Mouse (Mus musculus): ENCODE data around the gene Ppara. TPM values are rescaled to one million over a fixed set of nuclear protein-coding genes. Genes with fewer than 3 reads are reported as not detected.

The Ppara gene
- total and polyA plus RNA-seq, 2 experiments from 2014 or later: 11.6 to 33.4 TPM

GRCm38 (mm10) chr15:85713417-85713816, 21.4 kb upstream of the Ppara start:
- no peaks in the 10 kb centered on the region for H3K9me3 ChIP-seq (replicated peaks; ENCODE audit: control insufficient read depth, low read length)
- no peak for DNase-seq (ENCODE audit: low spot score)
- 86% methylated on average over 9 of the region's 9 CpGs for WGBS
- no peaks in the 10 kb centered on the region for H3K36me3 ChIP-seq (replicated peaks; ENCODE audit: control insufficient read depth, insufficient read depth, low read length)
- H3K4me2 ChIP-seq (ENCODE audit: low read depth, low read length): no peak overlapping the region
- no peak overlapping the region for H3K4me3 ChIP-seq (ENCODE audit: low read depth, low read length)
- no peak overlapping the region for H3K27ac ChIP-seq (ENCODE audit: low read depth)
- peaks cover 10% of the 10 kb centered on the region for H3K4me1 ChIP-seq (ENCODE audit: control insufficient read depth, insufficient read depth)
- no peaks in the 10 kb centered on the region for H3K27me3 ChIP-seq (ENCODE audit: control insufficient read depth, insufficient read depth, low read length)
- no peak for ATAC-seq (ENCODE audit: insufficient read depth, low read depth)
- TF ChIP-seq EP300 (IDR thresholded peaks at IDR 0.05; ENCODE audit: low read depth): no peak
- no peak for TF ChIP-seq CTCF (IDR thresholded peaks at IDR 0.05; ENCODE audit: low read depth)
- no peak overlapping the region for H3K9ac ChIP-seq (replicated peaks; ENCODE audit: low read depth, low read length)

- Histone ChIP-seq H3K4me2 (ENCODE audit: low read depth, low read length) (no peak overlapping the region), H3K27ac (ENCODE audit: low read depth) (no peak overlapping the region), H3K27me3 (ENCODE audit: control insufficient read depth, insufficient read depth, low read length) (no peaks in the 10 kb centered on the region), H3K4me1 (ENCODE audit: control insufficient read depth, insufficient read depth) (peaks cover 12% of the 10 kb centered on the region; the same call in 1 of the 2 replicates), H3K36me3 (replicated peaks; ENCODE audit: control insufficient read depth, insufficient read depth, low read length) (no peaks in the 10 kb centered on the region), H3K9me3 (replicated peaks; ENCODE audit: control insufficient read depth, low read length) (no peaks in the 10 kb centered on the region), H3K4me3 (ENCODE audit: low read depth, low read length) (no peak overlapping the region), H3K9ac (replicated peaks; ENCODE audit: low read depth, low read length) (no peak overlapping the region)
- no peak for TF ChIP-seq EP300 (IDR thresholded peaks at IDR 0.05; ENCODE audit: low read depth)
- TF ChIP-seq CTCF (IDR thresholded peaks at IDR 0.05; ENCODE audit: low read depth): no peak
- WGBS: 70% methylated on average over 3 of the region's 3 CpGs
- no peak for ATAC-seq (ENCODE audit: insufficient read depth, low read depth)
- DNase-seq (ENCODE audit: low spot score): no peak
These were observed 19.7 kb upstream of the Ppara start for GRCm38 (mm10) chr15:85715059-85715458.

- no peak overlapping the region for H3K9ac ChIP-seq (replicated peaks; ENCODE audit: low read depth, low read length)
- H3K4me1 ChIP-seq (ENCODE audit: control insufficient read depth, insufficient read depth): peaks cover 11% of the 10 kb centered on the region; the same call in 1 of the 2 replicates
- DNase-seq (ENCODE audit: low spot score) (peak; percentile 77), ATAC-seq (ENCODE audit: insufficient read depth, low read depth) (peak; percentile 55)
- H3K36me3 ChIP-seq (replicated peaks; ENCODE audit: control insufficient read depth, insufficient read depth, low read length): no peaks in the 10 kb centered on the region
- no peaks in the 10 kb centered on the region for H3K9me3 ChIP-seq (replicated peaks; ENCODE audit: control insufficient read depth, low read length)
- H3K4me3 ChIP-seq (ENCODE audit: low read depth, low read length): no peak overlapping the region
- H3K4me2 ChIP-seq (ENCODE audit: low read depth, low read length): no peak overlapping the region
- peak; percentile 98 for TF ChIP-seq CTCF (IDR thresholded peaks at IDR 0.05; ENCODE audit: low read depth)
- no peak for TF ChIP-seq EP300 (IDR thresholded peaks at IDR 0.05; ENCODE audit: low read depth)
- H3K27ac ChIP-seq (ENCODE audit: low read depth): no peak overlapping the region
- H3K27me3 ChIP-seq (ENCODE audit: control insufficient read depth, insufficient read depth, low read length): no peaks in the 10 kb centered on the region
- 6% methylated on average over 7 of the region's 7 CpGs for WGBS
These were observed 18.7 kb upstream of the Ppara start for GRCm38 (mm10) chr15:85716045-85716444.

GRCm38 (mm10) chr15:85716591-85716990, 18.2 kb upstream of the Ppara start:
- peaks cover 11% of the 10 kb centered on the region; the same call in 1 of the 2 replicates for H3K4me1 ChIP-seq (ENCODE audit: control insufficient read depth, insufficient read depth)
- 73% methylated on average over 5 of the region's 5 CpGs for WGBS

GRCm38 (mm10) chr15:85717008-85717407, 17.8 kb upstream of the Ppara start:
- Histone ChIP-seq H3K9ac (replicated peaks; ENCODE audit: low read depth, low read length) (no peak overlapping the region), H3K4me2 (ENCODE audit: low read depth, low read length) (no peak overlapping the region), H3K27me3 (ENCODE audit: control insufficient read depth, insufficient read depth, low read length) (no peaks in the 10 kb centered on the region), H3K27ac (ENCODE audit: low read depth) (no peak overlapping the region), H3K9me3 (replicated peaks; ENCODE audit: control insufficient read depth, low read length) (no peaks in the 10 kb centered on the region), H3K36me3 (replicated peaks; ENCODE audit: control insufficient read depth, insufficient read depth, low read length) (no peaks in the 10 kb centered on the region), H3K4me3 (ENCODE audit: low read depth, low read length) (no peak overlapping the region), H3K4me1 (ENCODE audit: control insufficient read depth, insufficient read depth) (peaks cover 11% of the 10 kb centered on the region; the same call in 1 of the 2 replicates)
- DNase-seq (ENCODE audit: low spot score) (no peak), ATAC-seq (ENCODE audit: insufficient read depth, low read depth) (no peak)
- no peak for TF ChIP-seq CTCF (IDR thresholded peaks at IDR 0.05; ENCODE audit: low read depth)
- TF ChIP-seq EP300 (IDR thresholded peaks at IDR 0.05; ENCODE audit: low read depth): no peak
- WGBS: 61% methylated on average over 4 of the region's 4 CpGs

More at GRCm38 (mm10) chr15:85716591-85716990, 18.2 kb upstream of the Ppara start:
- no peak for TF ChIP-seq CTCF (IDR thresholded peaks at IDR 0.05; ENCODE audit: low read depth)
- TF ChIP-seq EP300 (IDR thresholded peaks at IDR 0.05; ENCODE audit: low read depth): no peak
- ATAC-seq (ENCODE audit: insufficient read depth, low read depth): no peak
- Histone ChIP-seq H3K9me3 (replicated peaks; ENCODE audit: control insufficient read depth, low read length) (no peaks in the 10 kb centered on the region), H3K36me3 (replicated peaks; ENCODE audit: control insufficient read depth, insufficient read depth, low read length) (no peaks in the 10 kb centered on the region), H3K4me2 (ENCODE audit: low read depth, low read length) (no peak overlapping the region), H3K27me3 (ENCODE audit: control insufficient read depth, insufficient read depth, low read length) (no peaks in the 10 kb centered on the region), H3K27ac (ENCODE audit: low read depth) (no peak overlapping the region), H3K4me3 (ENCODE audit: low read depth, low read length) (no peak overlapping the region), H3K9ac (replicated peaks; ENCODE audit: low read depth, low read length) (no peak overlapping the region)
- DNase-seq (ENCODE audit: low spot score): no peak

GRCm38 (mm10) chr15:85717800-85718199, 17.0 kb upstream of the Ppara start:
- no peak overlapping the region for H3K27ac ChIP-seq (ENCODE audit: low read depth)
- H3K9me3 ChIP-seq (replicated peaks; ENCODE audit: control insufficient read depth, low read length): no peaks in the 10 kb centered on the region
- ATAC-seq (ENCODE audit: insufficient read depth, low read depth): peak; percentile 22; the same call in 1 of the 2 replicates
- no peaks in the 10 kb centered on the region for H3K27me3 ChIP-seq (ENCODE audit: control insufficient read depth, insufficient read depth, low read length)
- no peak for TF ChIP-seq EP300 (IDR thresholded peaks at IDR 0.05; ENCODE audit: low read depth)
- peak; percentile 37 for TF ChIP-seq CTCF (IDR thresholded peaks at IDR 0.05; ENCODE audit: low read depth)
- H3K4me1 ChIP-seq (ENCODE audit: control insufficient read depth, insufficient read depth): peaks cover 11% of the 10 kb centered on the region; the same call in 1 of the 2 replicates
- H3K36me3 ChIP-seq (replicated peaks; ENCODE audit: control insufficient read depth, insufficient read depth, low read length): no peaks in the 10 kb centered on the region
- H3K9ac ChIP-seq (replicated peaks; ENCODE audit: low read depth, low read length): no peak overlapping the region
- H3K4me2 ChIP-seq (ENCODE audit: low read depth, low read length): no peak overlapping the region
- WGBS: 84% methylated on average over 2 of the region's 2 CpGs
- H3K4me3 ChIP-seq (ENCODE audit: low read depth, low read length): no peak overlapping the region
- no peak for DNase-seq (ENCODE audit: low spot score)

Data from heart, postnatal 0 days (tissue).